Mouse (Mus musculus) forebrain, embryonic 13.5 days (tissue): ENCODE measurements around the gene Dapk3. TPM values are rescaled to one million over a fixed set of nuclear protein-coding genes. Genes with fewer than 3 reads are reported as not detected.

Experiments used
- ATAC-seq: fragments of 200-750 bp; cut with Nextera tagmentation; 2 replicates; pipeline ENCODE4 v1.8.0; 2017
- H3K27ac ChIP-seq: fragments of 300-500 bp; sonication (generic); 2 replicates; pipeline ENCODE4 v1.5.1; 2015; ENCODE audit warnings: inconsistent platforms, mild to moderate bottlenecking, moderate library complexity
- H3K27me3 ChIP-seq: fragments of 300-500 bp; sonication (generic); 2 replicates; pipeline ENCODE4 v1.6.1; 2015; ENCODE audit warnings: mild to moderate bottlenecking, inconsistent platforms
- H3K36me3 ChIP-seq: fragments of 300-500 bp; sonication (generic); 2 replicates; pipeline ENCODE4 v1.6.1; 2015; ENCODE audit warnings: mild to moderate bottlenecking, inconsistent platforms; ENCODE audit not compliant: poor library complexity, severe bottlenecking
- H3K4me1 ChIP-seq: fragments of 300-500 bp; sonication (generic); 2 replicates; pipeline ENCODE4 v1.6.1; 2015; ENCODE audit warnings: inconsistent platforms
- H3K4me2 ChIP-seq: fragments of 300-500 bp; sonication (generic); 2 replicates; pipeline ENCODE4 v1.6.1; 2015; ENCODE audit warnings: inconsistent platforms, mild to moderate bottlenecking, moderate library complexity
- H3K4me3 ChIP-seq: fragments of 300-500 bp; sonication (generic); 2 replicates; pipeline ENCODE4 v1.5.1; 2015; ENCODE audit warnings: mild to moderate bottlenecking, inconsistent platforms
- H3K9ac ChIP-seq: fragments of 300-500 bp; sonication (generic); 2 replicates; pipeline ENCODE4 v1.6.1; 2015; ENCODE audit warnings: mild to moderate bottlenecking, inconsistent platforms
- H3K9me3 ChIP-seq: fragments of 300-500 bp; sonication (generic); replicated peaks from 2 replicates; pipeline ENCODE4 v1.6.1; 2016; ENCODE audit warnings: inconsistent platforms
- WGBS: fragments of 180-500 bp; shearing (Covaris S2); methylation state at CpG from one replicate; pipeline ENCODE4 v1.1.7; 2015; 5-methylcytosine and 5-hydroxymethylcytosine counted together
- polyA plus RNA-seq: library from polyadenylated mRNA; unstranded; fragments of >200 nt; fragmentation: Nextera tagmentation; extraction: Ambion mirVana; gene quantifications from 2 replicates; pipeline ENCODE4 v1.2.1, GENCODE M21; 2015

Gene Dapk3
- polyA plus RNA-seq, result 43.5 and 47.7 TPM in 2 replicates

DNA sequence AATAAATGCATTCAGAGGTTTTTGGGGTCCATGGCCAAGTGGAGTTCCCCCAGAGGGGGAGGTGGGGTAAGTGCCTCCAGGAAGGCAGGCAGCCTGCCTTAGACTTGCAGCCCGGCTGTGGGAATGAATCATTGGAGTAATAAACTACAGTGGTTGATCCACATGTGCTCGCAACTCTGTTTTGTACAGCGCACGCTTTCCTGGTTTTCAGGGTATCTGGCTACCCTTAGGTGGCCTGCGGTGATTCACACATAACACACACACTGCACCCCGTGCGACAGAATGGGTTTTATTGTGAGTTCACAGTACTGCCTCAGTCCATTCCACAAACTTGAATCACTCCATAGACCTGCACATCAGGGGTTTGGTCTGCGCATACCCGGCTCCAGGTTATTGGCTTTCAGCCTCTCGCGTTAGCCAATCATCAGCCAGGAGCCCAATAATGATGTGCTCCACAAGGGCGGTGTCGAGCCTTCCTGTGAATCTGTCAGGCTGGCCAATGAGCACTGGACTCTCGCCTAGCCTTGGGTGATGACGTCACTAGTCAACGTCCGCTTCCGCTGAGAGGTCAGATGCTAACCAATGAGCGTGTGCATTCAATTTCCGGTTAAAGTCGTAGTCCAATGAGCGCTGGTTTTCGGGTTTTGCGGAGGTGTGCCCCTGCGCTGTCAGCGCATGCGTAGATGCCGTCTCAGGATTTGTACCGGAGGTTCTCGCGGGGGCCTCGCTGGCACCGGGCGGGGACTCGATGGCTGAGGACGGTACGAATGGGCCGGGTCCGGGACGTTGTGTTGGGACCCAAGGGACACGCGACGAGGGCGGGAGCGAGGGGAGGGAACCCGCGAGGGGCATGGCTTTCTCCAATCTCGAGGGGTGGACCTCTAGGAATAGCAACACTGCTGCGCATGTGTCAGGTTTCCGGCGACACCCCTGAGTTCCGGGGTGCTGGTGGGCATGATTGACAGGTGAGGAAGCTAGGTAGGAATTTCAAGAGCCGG is at the start of gene Dapk3:
Dapk3 (plus strand) TSS at position 670 of the 998 bp plus-strand sequence.
- 4% methylated on average over 52 of the region's 53 CpGs for WGBS
- no peaks in the 10 kb centered on the region for H3K9me3 ChIP-seq
- no peaks in the 10 kb centered on the region for H3K27me3 ChIP-seq
- H3K27ac ChIP-seq, result peak within 1 kb of the TSS; percentile 85
- peaks cover 50% of the 10 kb centered on the region for H3K4me1 ChIP-seq
- H3K9ac ChIP-seq, result peak within 1 kb of the TSS; percentile 64
- H3K4me2 ChIP-seq, result peak within 1 kb of the TSS; percentile 68
- H3K36me3 ChIP-seq, result peaks cover 80% of the 10 kb centered on the region
- ATAC-seq, result peak; percentile 93
- peak within 1 kb of the TSS; percentile 58 for H3K4me3 ChIP-seq

- Histone ChIP-seq H3K4me1 (peaks cover 30% of the 10 kb centered on the region), H3K4me2 (no peak overlapping the region), H3K9ac (no peak overlapping the region), H3K27ac (no peak overlapping the region), H3K9me3 (no peaks in the 10 kb centered on the region), H3K4me3 (no peak overlapping the region), H3K27me3 (peaks cover 63% of the 10 kb centered on the region), H3K36me3 (no peaks in the 10 kb centered on the region)
- no peak for ATAC-seq
- 3% methylated on average over 16 of the region's 16 CpGs for WGBS
Observed at GRCm38 (mm10) chr10:81134181-81134587, 48.6 kb upstream of the Dapk3 start.

DNA sequence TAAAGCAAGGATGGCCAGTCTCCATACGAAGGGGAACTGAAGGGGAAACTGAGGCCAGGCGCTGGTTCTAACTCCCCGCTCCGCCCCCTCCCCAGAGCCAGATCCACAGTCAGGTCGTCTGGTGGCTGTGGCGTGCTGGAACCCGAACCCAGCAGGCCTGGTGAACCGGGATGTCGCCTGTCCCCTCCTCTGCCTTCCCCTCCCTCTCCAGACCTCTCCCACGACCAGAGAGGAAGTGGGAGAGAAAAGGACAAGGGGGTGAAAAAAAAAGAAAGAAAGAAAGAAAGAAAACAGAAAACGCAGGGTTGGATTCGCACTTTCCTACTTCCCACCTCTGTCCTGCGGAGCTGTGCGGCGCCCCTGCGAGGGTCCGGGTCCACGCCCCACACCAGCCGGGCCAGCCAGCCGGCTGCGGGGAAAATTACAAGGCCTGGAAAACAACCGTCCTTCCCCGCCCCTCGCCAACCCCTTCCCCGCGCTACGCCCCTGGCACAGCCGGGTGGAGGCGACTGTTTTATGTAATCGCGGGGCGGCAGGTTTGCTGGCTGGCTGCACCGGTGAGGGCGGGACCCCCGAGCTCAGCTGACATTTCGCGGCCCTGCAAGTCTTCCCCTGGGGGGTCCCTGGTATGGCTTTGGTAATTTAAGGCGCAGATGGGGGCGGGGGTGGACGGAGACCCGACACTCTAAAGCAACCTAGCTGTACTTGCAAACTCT is 47.7 kb upstream of the Dapk3 start, which contains the start of gene Zbtb7a:
Zbtb7a (plus strand) TSS at position 255 of the 716 bp plus-strand sequence.
- peaks cover 53% of the 10 kb centered on the region for H3K27me3 ChIP-seq
- H3K36me3 ChIP-seq, result no peaks in the 10 kb centered on the region
- peak within 1 kb of the TSS; percentile 97 for H3K4me2 ChIP-seq
- H3K27ac ChIP-seq, result peak within 1 kb of the TSS; percentile 97; the same call in 1 of the 2 replicates
- no peaks in the 10 kb centered on the region for H3K9me3 ChIP-seq
- H3K4me3 ChIP-seq, result peak within 1 kb of the TSS; percentile 85
- peaks cover 32% of the 10 kb centered on the region for H3K4me1 ChIP-seq
- ATAC-seq, result no peak
- peak within 1 kb of the TSS; percentile 91 for H3K9ac ChIP-seq
- 2% methylated on average over 41 of the region's 41 CpGs for WGBS

- H3K27ac ChIP-seq, result peak overlapping the region; percentile 97
- WGBS, result 1% methylated on average over 55 of the region's 86 CpGs
Observed at GRCm38 (mm10) chr10:81135831-81136705, 46.7 kb upstream of the Dapk3 start.

GRCm38 (mm10) chr10:81136706-81137231 is 46.0 kb upstream of the Dapk3 start:
- peaks cover 40% of the 10 kb centered on the region for H3K27me3 ChIP-seq
- no peaks in the 10 kb centered on the region for H3K36me3 ChIP-seq
- no peaks in the 10 kb centered on the region for H3K9me3 ChIP-seq
- peaks cover 49% of the 10 kb centered on the region for H3K4me1 ChIP-seq
- peak overlapping the region; percentile 91 for H3K9ac ChIP-seq
- peak overlapping the region; percentile 97 for H3K4me2 ChIP-seq
- peak overlapping the region; percentile 85 for H3K4me3 ChIP-seq
- peak overlapping the region; percentile 97 for H3K27ac ChIP-seq
- under 1% methylated on average over 49 of the region's 50 CpGs for WGBS
- peak; percentile 46 for ATAC-seq

More at GRCm38 (mm10) chr10:81135831-81136705, 46.7 kb upstream of the Dapk3 start:
- Histone ChIP-seq H3K9ac (peak overlapping the region; percentile 91), H3K36me3 (no peaks in the 10 kb centered on the region), H3K4me2 (peak overlapping the region; percentile 97), H3K27me3 (peaks cover 44% of the 10 kb centered on the region), H3K4me3 (peak overlapping the region; percentile 85), H3K9me3 (no peaks in the 10 kb centered on the region), H3K4me1 (peaks cover 42% of the 10 kb centered on the region)
- ATAC-seq, result peak; percentile 33

- Histone ChIP-seq H3K4me1 (peaks cover 54% of the 10 kb centered on the region), H3K9me3 (no peaks in the 10 kb centered on the region), H3K4me3 (peak overlapping the region; percentile 85), H3K27ac (peak overlapping the region; percentile 91), H3K9ac (peak overlapping the region; percentile 93), H3K27me3 (peaks cover 34% of the 10 kb centered on the region), H3K36me3 (no peaks in the 10 kb centered on the region), H3K4me2 (peak overlapping the region; percentile 91)
- WGBS, result under 1% methylated on average over 69 of the region's 89 CpGs
- ATAC-seq, result peak; percentile 94
Observed at GRCm38 (mm10) chr10:81137252-81138130, 45.3 kb upstream of the Dapk3 start.

DNA sequence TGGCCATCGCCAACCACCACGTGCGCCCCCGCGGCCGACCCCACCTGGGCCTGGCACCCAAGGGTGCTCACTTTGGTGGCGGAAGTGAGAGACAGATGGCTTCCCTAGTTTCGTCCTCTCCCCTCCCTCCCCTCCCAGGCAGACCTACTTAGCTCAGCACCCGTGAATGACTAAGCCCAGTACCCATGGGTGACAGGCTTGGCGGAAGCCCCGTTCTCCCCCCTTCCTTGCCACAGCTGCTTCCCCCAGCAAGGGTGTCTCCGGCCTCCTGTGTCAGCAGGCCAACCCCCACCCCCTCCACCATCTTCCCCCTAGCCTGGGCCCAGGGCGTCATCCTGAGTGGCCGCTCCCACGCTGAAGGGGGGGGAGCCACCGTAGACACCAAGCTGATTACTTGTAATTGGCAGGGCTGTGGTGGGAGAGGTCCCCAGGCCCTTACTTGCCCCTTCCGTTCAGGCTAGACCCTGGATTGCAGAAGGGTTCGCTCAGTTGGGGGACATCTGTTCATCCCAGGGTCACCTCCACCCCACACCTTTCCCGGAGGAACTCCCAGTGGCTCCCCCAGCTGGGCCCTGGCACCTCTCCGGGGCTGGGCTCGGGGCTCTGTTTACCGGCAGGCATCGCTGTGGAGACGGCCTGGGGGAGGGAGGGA is 44.5 kb upstream of the Dapk3 start:
- no peak; the same call in 1 of the 2 replicates for ATAC-seq
- H3K27me3 ChIP-seq, result peaks cover 27% of the 10 kb centered on the region
- H3K27ac ChIP-seq, result peak overlapping the region; percentile 91
- H3K4me3 ChIP-seq, result peak overlapping the region; percentile 85
- 1% methylated on average over 20 of the region's 24 CpGs for WGBS
- H3K4me2 ChIP-seq, result peak overlapping the region; percentile 91
- no peaks in the 10 kb centered on the region for H3K9me3 ChIP-seq
- peak overlapping the region; percentile 93 for H3K9ac ChIP-seq
- no peaks in the 10 kb centered on the region for H3K36me3 ChIP-seq
- H3K4me1 ChIP-seq, result peaks cover 57% of the 10 kb centered on the region

DNA sequence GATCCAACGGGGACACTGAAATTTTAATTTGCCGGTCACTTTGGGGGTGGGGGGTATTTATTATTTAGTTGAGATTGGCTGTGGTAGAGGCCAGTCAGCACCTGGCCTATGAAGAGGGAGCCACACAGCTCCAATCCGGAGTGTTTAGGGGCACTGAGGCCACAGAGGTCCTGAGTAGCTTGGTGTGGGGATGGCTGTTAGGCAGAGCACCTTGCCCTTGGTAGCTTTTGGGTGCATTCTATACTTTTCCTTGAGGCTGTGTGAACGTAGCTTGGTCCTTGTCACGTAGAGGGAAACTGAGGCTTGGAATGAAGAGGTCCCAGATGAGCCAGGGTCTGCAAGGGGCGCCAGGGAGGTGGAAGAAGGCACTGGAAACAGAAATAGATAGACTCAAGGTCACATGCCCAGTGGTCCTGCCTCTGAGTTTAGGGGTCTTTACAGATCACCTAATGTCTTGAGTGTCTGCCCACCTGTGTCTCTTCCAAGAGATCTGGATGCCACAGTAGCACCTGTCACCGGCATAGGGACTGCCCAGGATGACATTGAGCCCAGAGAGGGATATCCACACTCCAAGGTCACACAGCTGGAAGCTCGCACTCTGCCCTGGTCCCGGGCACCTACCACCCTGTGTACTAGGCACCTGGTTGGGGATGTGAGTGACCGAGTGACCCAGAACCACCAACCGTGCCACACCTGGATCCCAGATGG is 43.8 kb upstream of the Dapk3 start:
- ATAC-seq, result no peak
- WGBS, result 62% methylated on average over 11 of the region's 11 CpGs

DNA sequence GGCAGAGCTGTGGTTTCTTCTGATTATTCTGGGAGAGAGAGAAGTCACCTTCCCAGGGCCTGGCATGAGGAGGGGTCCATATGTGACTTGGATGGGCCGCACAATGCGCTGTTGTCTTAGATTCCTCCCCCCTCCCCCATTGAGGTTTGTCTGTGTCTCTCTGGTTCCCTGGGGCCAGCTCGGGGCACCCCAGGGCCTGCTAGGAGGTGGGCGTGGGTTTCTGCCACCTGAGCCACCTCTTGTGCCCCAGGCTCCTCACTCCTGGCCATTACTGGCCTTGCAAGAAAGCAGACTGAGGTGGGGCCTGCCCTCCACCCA is 43.3 kb upstream of the Dapk3 start:
- Histone ChIP-seq H3K36me3 (peaks cover 12% of the 10 kb centered on the region), H3K27ac (no peak overlapping the region), H3K4me3 (peak overlapping the region; percentile 85), H3K4me1 (peaks cover 57% of the 10 kb centered on the region), H3K9ac (peak overlapping the region; percentile 93; the same call in 1 of the 2 replicates), H3K9me3 (no peaks in the 10 kb centered on the region), H3K27me3 (peaks cover 15% of the 10 kb centered on the region), H3K4me2 (peak overlapping the region; percentile 91)
- 78% methylated on average over 4 of the region's 4 CpGs for WGBS
- no peak for ATAC-seq

More for the DNA sequence above, 43.8 kb upstream of the Dapk3 start:
- Histone ChIP-seq H3K36me3 (peaks cover 7% of the 10 kb centered on the region), H3K4me3 (peak overlapping the region; percentile 85), H3K9me3 (no peaks in the 10 kb centered on the region), H3K27me3 (peaks cover 21% of the 10 kb centered on the region), H3K4me1 (peaks cover 57% of the 10 kb centered on the region), H3K9ac (peak overlapping the region; percentile 93), H3K4me2 (peak overlapping the region; percentile 91), H3K27ac (peak overlapping the region; percentile 91; the same call in 1 of the 2 replicates)
